Mouse (Mus musculus) embryonic fibroblast, embryonic 13.5 days (primary cell): ENCODE data around the gene Trim30c. TPM values are rescaled to one million over a fixed set of nuclear protein-coding genes. Genes with fewer than 3 reads are reported as not detected.
"Not testable (repeated sequence)": the region's sequence is repeated elsewhere in the genome, so short reads cannot be mapped to it uniquely, and the experiment has no call there.

Source experiments
- H3K27ac ChIP-seq: 2 replicates; pipeline ENCODE4 v1.5.1; 2012; ENCODE audit warnings: low read length, control low read depth, inconsistent platforms; ENCODE audit not compliant: insufficient read depth
- H3K4me1 ChIP-seq: 2 replicates; pipeline ENCODE4 v1.6.1; 2011; ENCODE audit warnings: low read length; ENCODE audit not compliant: control insufficient read depth, insufficient read depth
- H3K4me3 ChIP-seq: 2 replicates; pipeline ENCODE4 v1.5.1; 2011; ENCODE audit warnings: mild to moderate bottlenecking, control low read depth, low read length; ENCODE audit not compliant: insufficient read depth
- CTCF ChIP-seq: IDR thresholded peaks from 2 replicates; pipeline ENCODE4 v1.5.1; 2011; ENCODE audit warnings: mild to moderate bottlenecking, control low read depth, low read length, moderate library complexity, borderline replicate concordance; ENCODE audit not compliant: insufficient read depth
- POLR2A ChIP-seq: IDR thresholded peaks from 2 replicates; pipeline ENCODE4 v1.6.1; 2011; ENCODE audit warnings: low read depth, mild to moderate bottlenecking, control low read depth, low read length, moderate library complexity
- polyA plus RNA-seq: library from polyadenylated mRNA; stranded (reverse); fragments of >200 nt; gene quantifications from 2 replicates; pipeline ENCODE4 v1.2.4, GENCODE M21; 2011; ENCODE audit warnings: low read depth; ENCODE audit not compliant: missing spikeins, insufficient read length

Gene Trim30c
- not detected in 2 replicates for polyA plus RNA-seq

DNA sequence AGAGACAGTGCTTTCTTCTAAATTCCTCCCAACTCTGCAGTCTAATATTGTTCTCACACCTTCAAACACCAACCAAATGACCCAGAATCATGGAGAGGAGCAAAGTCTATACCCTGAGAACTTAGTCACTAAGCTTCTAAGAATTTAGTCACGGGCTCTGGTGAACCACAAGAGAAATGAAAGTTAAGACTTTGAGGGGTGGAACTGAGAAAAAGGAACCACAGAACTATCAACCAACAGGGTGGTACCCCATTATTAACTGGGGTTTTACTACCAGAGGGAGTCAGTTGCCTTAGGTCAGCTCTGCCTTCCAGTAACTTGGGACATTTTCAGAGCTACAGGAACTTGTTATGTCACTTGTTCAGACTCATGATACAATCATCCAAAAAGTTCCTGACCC is at the start of gene Trim30c:
TSS of gene Trim30c (minus strand) at position 140 of the 400 bp plus-strand sequence.
- no peak within 1 kb of the TSS for H3K4me3 ChIP-seq
- no peaks in the 10 kb centered on the region for H3K4me1 ChIP-seq
- no peak for TF ChIP-seq CTCF
- no peak for TF ChIP-seq POLR2A
- no peak within 1 kb of the TSS for H3K27ac ChIP-seq

DNA sequence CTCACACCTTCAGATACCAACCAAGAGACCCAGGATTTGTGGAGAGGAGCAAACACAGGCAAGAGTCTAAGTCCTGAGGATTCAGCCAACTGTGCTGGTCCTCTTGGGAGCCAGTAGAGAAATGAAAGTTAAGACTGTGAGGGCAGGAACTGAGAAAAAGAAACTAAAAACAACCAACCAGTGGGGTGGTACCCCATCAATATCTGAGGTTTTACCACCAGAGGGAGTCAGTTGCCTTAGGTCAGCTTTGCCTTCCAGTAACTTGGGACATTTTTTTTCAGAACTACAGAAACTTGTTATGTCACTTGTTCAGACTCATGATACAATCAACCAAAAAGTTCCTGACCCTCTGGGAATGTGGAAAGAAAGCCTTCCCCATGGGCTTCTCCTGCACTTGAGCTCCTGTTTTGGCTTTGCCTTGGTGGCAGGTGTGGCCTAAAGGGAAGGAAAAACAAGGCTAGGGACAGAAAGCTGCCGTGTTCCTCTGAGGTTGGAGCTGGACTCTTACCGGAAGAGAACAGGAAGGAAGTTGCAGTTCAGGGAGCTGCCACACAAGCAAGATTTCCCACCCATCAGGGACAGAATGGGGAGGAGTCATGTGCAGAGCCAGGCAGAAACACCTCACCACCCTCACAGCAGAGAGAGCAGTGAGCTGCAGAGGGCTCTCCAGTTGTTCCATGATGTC is 45.5 kb upstream of the Trim30c start:
- H3K27ac ChIP-seq: no peak overlapping the region
- H3K4me1 ChIP-seq: no peaks in the 10 kb centered on the region
- TF ChIP-seq CTCF (no peak), POLR2A (no peak)
- H3K4me3 ChIP-seq: no peak overlapping the region

DNA sequence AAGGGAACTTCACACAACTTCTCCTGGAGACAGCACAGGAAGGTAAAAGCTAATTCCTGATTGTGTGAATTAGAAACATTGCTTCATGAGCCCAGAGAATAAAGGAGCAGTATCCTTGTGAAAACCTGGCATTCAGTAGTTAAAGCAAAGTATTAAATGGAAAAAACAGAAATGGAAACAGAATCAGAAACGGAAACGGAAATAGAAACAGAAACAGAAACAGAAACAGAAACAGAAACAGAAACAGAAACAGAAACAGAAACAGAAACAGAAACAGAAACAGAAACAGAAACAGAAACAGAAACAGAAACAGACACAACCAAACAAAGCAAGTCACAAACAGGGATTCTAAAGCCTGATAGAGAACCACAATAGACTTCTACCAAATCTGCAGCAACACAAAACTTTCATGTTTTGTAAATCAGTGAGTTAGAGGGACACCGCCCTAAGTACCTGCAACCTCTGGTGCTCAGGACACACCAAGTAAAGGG is 3.9 kb upstream of the Trim30c start:
- H3K4me1 ChIP-seq: no peaks in the 10 kb centered on the region
- TF ChIP-seq CTCF (no peak), POLR2A (no peak)
- no peak overlapping the region for H3K27ac ChIP-seq
- H3K4me3 ChIP-seq: no peak overlapping the region

DNA sequence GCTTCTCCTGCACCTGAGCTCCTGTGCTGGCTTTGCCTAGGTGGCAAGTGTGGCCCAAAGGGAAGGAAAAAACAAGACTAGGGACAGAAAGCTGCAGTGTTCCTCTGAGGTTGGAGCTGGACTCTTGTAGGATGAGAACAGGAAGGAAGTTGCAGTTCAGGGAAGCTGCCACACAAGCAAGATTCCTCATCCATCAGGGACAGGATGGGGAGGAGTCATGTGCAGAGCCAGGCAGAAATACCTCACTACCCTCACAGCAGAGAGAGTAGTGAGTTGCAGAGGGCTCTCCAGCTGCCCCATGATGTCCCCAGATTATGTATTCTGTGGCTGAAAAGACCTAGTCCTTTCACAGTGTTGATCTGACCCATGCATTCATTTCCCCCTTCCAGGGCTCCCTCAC is 503 bp upstream of the Trim30c start:
- TF ChIP-seq CTCF (no peak), POLR2A (no peak)

DNA sequence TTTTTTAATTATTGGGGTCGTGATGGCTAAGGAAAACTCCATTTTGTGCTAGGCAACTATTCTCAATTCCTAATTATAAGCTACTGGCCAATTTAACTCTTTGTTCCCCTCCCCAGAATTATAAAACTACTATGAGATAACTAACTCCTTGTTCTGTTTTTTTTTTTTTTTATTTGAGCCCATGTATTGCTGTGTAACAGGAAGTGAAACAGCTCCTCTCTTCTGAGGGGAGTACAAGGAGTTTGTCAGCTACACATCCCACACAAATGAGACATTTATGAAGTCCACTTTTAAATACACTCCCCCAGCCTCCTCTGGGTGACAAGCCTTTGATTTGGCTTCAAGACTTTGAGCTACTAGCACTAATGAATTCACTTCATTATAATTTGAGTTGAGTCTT is 2.1 kb downstream of the Trim30c start:
- Histone ChIP-seq H3K4me1 (no peaks in the 10 kb centered on the region), H3K27ac (no peak overlapping the region), H3K4me3 (no peak overlapping the region)
- TF ChIP-seq POLR2A: no peak
- TF ChIP-seq CTCF: no peak

More for the DNA sequence above, 503 bp upstream of the Trim30c start:
- Histone ChIP-seq H3K27ac (no peak overlapping the region), H3K4me3 (no peak overlapping the region), H3K4me1 (no peaks in the 10 kb centered on the region)

DNA sequence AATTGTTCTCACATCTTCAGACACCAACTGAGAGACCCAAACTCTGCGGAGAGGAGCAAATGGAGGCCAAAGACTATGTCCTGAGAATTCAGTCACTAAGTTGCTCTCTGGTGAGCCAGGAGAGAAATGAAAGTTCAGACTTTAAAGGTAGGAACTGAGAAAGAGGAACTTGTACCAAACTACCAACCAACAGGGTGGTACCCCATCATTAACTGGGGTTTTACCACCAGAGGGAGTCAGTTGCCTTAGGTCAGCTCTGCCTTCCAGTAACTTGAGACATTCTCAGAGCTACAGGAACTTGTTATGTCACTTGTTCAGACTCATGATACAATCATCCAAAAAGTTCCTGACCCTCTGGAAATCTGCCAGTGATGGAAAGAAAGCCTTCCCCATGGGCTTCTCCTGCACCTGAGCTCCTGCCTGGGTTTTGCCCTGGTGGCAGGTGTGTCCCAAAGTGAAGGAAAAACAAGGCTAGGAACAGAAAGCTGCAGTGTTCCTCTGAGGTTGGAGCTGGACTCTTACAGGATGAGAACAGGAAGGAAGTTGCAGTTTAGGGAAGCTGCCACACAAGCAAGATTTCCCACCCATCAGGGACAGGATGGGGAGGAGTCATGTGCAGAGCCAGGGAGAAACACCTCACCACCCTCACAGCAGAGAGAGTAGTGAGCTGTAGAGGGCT is 30.8 kb downstream of the Trim30c start, which contains the start of gene Trim30b:
TSS of gene Trim30b (minus strand) at position 149 of the 679 bp plus-strand sequence.
- no peaks in the 10 kb centered on the region for H3K4me1 ChIP-seq
- H3K4me3 ChIP-seq: no peak within 1 kb of the TSS
- no peak for TF ChIP-seq CTCF
- no peak for TF ChIP-seq POLR2A
- no peak within 1 kb of the TSS for H3K27ac ChIP-seq

DNA sequence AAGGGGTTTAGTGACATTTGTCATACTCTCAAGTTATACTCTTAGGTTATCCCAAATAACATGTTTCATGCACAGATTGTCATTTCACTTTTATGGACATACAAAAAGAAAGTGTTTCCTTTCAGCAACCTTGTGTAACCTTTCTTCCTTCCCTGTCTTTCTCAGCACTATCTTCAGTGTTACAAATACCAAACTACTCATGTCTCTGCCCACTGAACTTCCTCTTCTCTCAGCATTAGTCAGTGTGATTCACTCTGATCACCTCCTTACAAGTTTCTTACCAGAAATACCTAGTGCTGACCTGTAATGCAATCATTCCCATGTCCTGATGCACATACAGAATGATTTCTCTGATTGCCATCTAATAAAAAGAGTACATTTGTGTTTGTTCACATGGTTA is 34.3 kb downstream of the Trim30c start:
- Histone ChIP-seq H3K4me3 (no peak overlapping the region), H3K4me1 (no peaks in the 10 kb centered on the region)
- TF ChIP-seq POLR2A: no peak

DNA sequence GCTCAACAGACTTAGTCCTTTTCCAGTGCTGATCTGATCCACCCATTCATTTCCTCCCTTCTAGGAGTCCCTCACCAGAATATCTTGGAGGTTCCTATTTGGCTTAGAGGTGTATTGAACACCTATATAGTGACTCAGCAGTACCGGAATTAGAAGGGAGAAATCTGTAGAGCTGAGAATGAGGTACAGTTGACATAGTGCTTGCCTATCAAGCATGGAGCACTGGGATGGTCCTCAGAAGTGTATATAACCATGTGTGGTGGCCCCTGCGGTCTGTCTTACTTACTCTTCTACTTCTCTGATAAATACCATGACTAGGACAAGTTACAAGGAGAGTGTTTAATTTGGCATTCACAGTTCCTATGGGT is 47.1 kb downstream of the Trim30c start:
- TF ChIP-seq POLR2A: no peak
- TF ChIP-seq CTCF: no peak
- no peak overlapping the region for H3K27ac ChIP-seq
- no peak overlapping the region for H3K4me3 ChIP-seq
- H3K4me1 ChIP-seq: no peaks in the 10 kb centered on the region

More for the DNA sequence above, 34.3 kb downstream of the Trim30c start:
- no peak overlapping the region for H3K27ac ChIP-seq

DNA sequence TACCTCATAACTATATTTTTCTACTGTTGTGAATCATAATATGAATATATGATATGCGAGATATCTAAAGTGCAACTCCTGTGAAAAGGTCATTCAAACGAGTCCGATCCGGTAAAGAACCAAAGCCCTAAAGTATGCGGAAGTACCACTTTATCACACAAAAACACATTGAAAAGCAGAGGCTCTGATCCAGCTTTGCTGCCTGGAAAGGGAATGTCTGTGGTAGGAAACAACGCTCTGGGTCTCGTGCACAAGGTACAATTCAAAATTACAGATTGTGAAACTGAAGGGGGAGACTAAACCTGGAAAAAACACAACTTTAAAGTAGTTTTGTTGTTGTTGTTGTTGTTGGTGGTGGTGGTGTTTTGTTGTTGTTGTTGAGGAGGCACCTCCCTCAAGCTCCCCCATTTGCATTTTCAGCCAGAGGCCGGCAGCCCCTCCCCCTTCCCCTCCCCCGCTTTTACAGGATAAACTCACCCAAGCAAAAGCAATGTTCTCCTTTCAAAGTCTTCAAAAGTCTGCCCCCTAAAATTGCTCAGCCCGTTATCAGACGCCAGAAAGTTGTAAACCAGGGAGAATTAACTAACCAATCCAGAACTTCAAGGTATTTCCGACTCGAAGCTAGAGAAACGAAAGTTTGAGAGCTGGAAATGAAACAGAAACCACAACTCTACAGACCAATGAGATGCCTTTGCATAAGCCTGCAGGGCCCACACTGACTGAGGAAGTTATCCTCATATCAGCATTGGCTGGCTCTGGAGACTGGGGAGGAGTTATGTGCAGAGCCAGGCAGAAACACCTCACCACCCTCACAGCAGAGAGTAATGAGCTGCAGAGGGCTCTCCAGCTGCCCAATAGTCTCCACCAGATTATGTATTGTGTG is 47.7 kb downstream of the Trim30c start, which contains the start of gene Trim12c:
TSS of gene Trim12c (minus strand) at position 646 of the 883 bp plus-strand sequence.
- TF ChIP-seq POLR2A: no peak; the same call in 1 of the 2 replicates
- Histone ChIP-seq H3K4me3 (peak within 1 kb of the TSS; percentile 80), H3K4me1 (no peaks in the 10 kb centered on the region), H3K27ac (peak within 1 kb of the TSS; percentile 77)

DNA sequence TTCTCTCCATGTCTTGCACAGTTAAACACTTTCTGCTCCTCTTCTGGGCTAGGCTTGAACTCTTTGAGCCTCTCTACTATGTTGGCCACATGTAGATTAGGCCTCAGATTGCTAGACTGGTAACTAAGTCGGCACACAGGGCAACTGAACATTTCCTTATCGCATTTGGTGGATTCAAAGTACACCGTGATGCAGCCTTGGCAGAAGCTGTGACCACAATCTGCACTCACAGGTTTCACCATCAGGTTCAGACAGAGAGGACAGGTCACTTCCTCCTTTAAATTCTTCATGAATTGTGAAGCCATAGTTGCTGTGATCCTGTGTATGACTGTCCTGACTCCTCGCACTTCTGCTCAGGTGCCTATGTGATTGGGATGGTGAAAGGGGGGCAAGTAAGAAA is 52.6 kb downstream of the Trim30c start:
- not testable (repeated sequence) for H3K4me3 ChIP-seq, H3K27ac ChIP-seq, H3K4me1 ChIP-seq

DNA sequence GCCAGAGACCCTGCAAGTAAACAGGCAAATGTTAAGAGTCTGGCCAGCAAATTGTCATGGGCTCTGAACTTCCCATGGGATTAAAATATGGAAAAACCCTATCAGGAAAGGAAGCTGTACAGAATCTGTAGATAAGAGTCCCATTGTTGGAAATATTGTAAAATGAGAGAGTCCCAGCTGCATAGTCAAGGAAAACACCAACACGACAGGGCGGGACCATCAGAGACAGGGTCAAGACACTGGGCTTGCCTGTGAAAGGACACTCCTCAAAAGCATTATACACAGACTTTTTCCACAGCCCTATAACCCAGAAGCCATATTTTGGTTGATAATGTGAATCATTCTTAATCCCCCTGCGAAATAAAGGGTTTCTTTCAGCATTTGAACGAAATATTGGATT is 59.9 kb downstream of the Trim30c start:
- H3K27ac ChIP-seq, H3K4me1 ChIP-seq, H3K4me3 ChIP-seq: not testable (repeated sequence)

DNA sequence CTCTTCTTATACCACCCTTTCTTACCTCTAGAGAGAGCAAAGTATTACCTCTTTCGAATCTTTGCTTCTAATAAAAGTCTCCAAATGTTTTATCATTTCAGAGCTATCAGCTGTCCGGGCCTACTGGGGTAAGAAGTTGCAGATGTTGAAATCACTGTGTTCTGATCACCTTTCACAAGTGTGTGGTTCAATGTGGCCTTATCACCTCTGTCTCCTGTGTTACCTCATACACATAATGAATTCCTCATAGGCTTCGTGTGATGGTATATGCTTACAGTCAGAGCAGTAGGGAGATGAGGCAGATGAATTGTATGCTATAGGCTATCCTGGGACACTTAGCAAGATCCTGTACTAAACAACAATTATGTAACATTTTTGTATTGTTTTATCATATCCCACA is 65.1 kb downstream of the Trim30c start:
- not testable (repeated sequence) for H3K4me3 ChIP-seq, H3K4me1 ChIP-seq, H3K27ac ChIP-seq
